Mouse (Mus musculus) kidney, adult 2 months (tissue): ENCODE results near the gene Opn1sw. TPM values are rescaled to one million over a fixed set of nuclear protein-coding genes. Genes with fewer than 3 reads are reported as not detected.

Experiments
- DNase-seq: peaks from one replicate; pipeline ENCODE4 v3.0.0; 2021
- H3K27ac ChIP-seq: fragments of 200-500 bp; 2 replicates; pipeline ENCODE4 v1.5.1; 2012; ENCODE audit warnings: low read depth, low read length, control low read depth, inconsistent platforms; ENCODE audit not compliant: insufficient read depth
- H3K27me3 ChIP-seq: fragments of 200-500 bp; replicated peaks from 2 replicates; pipeline ENCODE4 v1.6.1; 2012; ENCODE audit warnings: mild to moderate bottlenecking, moderate library complexity, low read length, inconsistent platforms; ENCODE audit not compliant: control insufficient read depth, insufficient read depth
- H3K36me3 ChIP-seq: fragments of 200-500 bp; 2 replicates; pipeline ENCODE4 v1.6.1; 2012; ENCODE audit warnings: mild to moderate bottlenecking, moderate library complexity, low read length, inconsistent platforms; ENCODE audit not compliant: control insufficient read depth, insufficient read depth
- H3K4me1 ChIP-seq: fragments of 200-500 bp; 2 replicates; pipeline ENCODE4 v1.6.1; 2011; ENCODE audit warnings: low read length; ENCODE audit not compliant: control insufficient read depth, insufficient read depth
- H3K4me3 ChIP-seq: fragments of 200-500 bp; 2 replicates; pipeline ENCODE4 v1.5.1; 2011; ENCODE audit warnings: mild to moderate bottlenecking, low read depth, low read length, control low read depth; ENCODE audit not compliant: insufficient read depth
- CTCF ChIP-seq: fragments of 200-500 bp; conservative IDR thresholded peaks from 2 replicates; pipeline ENCODE4 v1.5.1; 2011; ENCODE audit warnings: low read depth, mild to moderate bottlenecking, control low read depth, low read length, moderate library complexity, mixed read lengths; ENCODE audit not compliant: insufficient read depth, insufficient read length
- POLR2A ChIP-seq: fragments of 200-500 bp; IDR thresholded peaks from one replicate; pipeline ENCODE4 v1.6.1; 2011; ENCODE audit warnings: low read depth, low read length, control low read depth
- WGBS: fragments of 180-500 bp; shearing (Covaris S2); methylation state at CpG from one replicate; pipeline ENCODE4 v1.1.7; 2018; 5-methylcytosine and 5-hydroxymethylcytosine counted together
- polyA plus RNA-seq: library from polyadenylated mRNA; depleted of rRNA; stranded (reverse); fragments of >200 nt; gene quantifications from 2 replicates; pipeline ENCODE4 v1.2.3, GENCODE M21; 2012

Gene Opn1sw
- polyA plus RNA-seq, 1 experiment, result not detected

DNA sequence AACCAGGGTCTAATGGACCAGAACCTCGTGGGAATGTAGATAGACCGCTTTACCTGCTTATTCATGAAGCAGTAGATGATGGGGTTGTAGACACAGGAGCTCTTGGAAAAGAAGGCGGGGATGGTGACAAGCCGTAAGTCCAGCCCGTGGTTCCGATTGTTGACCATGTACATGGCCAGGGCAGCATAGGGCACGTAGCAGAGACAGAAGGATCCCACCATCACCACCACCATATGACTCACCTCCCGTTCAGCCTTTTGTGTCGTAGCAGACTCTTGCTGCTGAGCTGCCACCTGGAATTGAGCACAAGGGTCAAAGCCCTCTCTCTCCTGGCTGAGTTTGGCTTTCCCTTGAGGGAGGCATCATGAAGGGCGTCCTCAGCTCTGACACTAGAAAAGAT is 9.6 kb downstream of the Opn1sw start:
- DNase-seq, result no peak
- Histone ChIP-seq H3K4me1 (no peaks in the 10 kb centered on the region), H3K36me3 (peaks cover 5% of the 10 kb centered on the region), H3K27ac (no peak overlapping the region), H3K27me3 (no peaks in the 10 kb centered on the region), H3K4me3 (no peak overlapping the region)
- no peak for TF ChIP-seq POLR2A
- 91% methylated on average over 10 of the region's 10 CpGs for WGBS

GRCm38 (mm10) chr6:29377386-29377785 is 10.9 kb downstream of the Opn1sw start:
- no peaks in the 10 kb centered on the region for H3K4me1 ChIP-seq
- no peak for TF ChIP-seq CTCF
- TF ChIP-seq POLR2A, result no peak
- no peak for DNase-seq
- WGBS, result 91% methylated on average over 4 of the region's 4 CpGs
- H3K4me3 ChIP-seq, result no peak overlapping the region
- peaks cover 8% of the 10 kb centered on the region for H3K36me3 ChIP-seq
- H3K27ac ChIP-seq, result no peak overlapping the region
- no peaks in the 10 kb centered on the region for H3K27me3 ChIP-seq

- Histone ChIP-seq H3K4me3 (no peak overlapping the region), H3K36me3 (peaks cover 5% of the 10 kb centered on the region)
- 97% methylated on average over 1 of the region's 1 CpGs for WGBS
Measured at GRCm38 (mm10) chr6:29365277-29365676, 23.0 kb downstream of the Opn1sw start.

GRCm38 (mm10) chr6:29363129-29363515 is 25.1 kb downstream of the Opn1sw start:
- no peak overlapping the region for H3K27ac ChIP-seq

More at GRCm38 (mm10) chr6:29365277-29365676, 23.0 kb downstream of the Opn1sw start:
- H3K27me3 ChIP-seq, result no peaks in the 10 kb centered on the region
- H3K4me1 ChIP-seq, result no peaks in the 10 kb centered on the region
- no peak overlapping the region for H3K27ac ChIP-seq
- no peak for DNase-seq
- TF ChIP-seq POLR2A (no peak), CTCF (no peak)

GRCm38 (mm10) chr6:29362246-29363128 is 25.8 kb downstream of the Opn1sw start:
- Histone ChIP-seq H3K4me1 (no peaks in the 10 kb centered on the region), H3K27me3 (no peaks in the 10 kb centered on the region), H3K27ac (no peak overlapping the region), H3K36me3 (peaks cover 7% of the 10 kb centered on the region), H3K4me3 (no peak overlapping the region)
- DNase-seq, result peak; percentile 14
- peak; percentile 52 for TF ChIP-seq CTCF
- TF ChIP-seq POLR2A, result no peak
- 49% methylated on average over 7 of the region's 7 CpGs for WGBS

More at GRCm38 (mm10) chr6:29363129-29363515, 25.1 kb downstream of the Opn1sw start:
- 80% methylated on average over 3 of the region's 3 CpGs for WGBS
- DNase-seq, result no peak
- no peak overlapping the region for H3K4me3 ChIP-seq
- TF ChIP-seq CTCF (no peak), POLR2A (no peak)
- H3K36me3 ChIP-seq, result peaks cover 6% of the 10 kb centered on the region
- no peaks in the 10 kb centered on the region for H3K27me3 ChIP-seq
- H3K4me1 ChIP-seq, result no peaks in the 10 kb centered on the region

DNA sequence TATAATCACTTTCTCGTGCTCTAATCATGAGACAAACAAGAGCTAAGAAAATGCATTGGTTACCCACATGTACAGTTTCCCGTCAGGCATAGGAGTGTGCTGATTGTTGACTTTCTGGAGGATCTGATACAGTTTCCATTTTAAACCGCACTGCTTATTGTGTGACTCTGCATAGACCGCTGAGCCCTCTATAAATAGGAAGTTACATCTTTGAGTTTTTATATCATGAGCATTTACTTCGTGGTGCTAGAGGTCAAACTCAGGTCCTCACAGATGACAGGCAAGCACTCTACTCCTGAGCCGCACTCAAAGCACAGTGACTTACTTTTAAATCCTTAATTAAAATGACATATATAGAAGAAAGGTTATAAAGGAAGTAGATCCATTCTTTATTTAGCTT is 28.1 kb downstream of the Opn1sw start:
- no peak for TF ChIP-seq CTCF
- TF ChIP-seq POLR2A, result no peak
- Histone ChIP-seq H3K27me3 (no peaks in the 10 kb centered on the region), H3K4me1 (no peaks in the 10 kb centered on the region), H3K27ac (no peak overlapping the region), H3K36me3 (peaks cover 3% of the 10 kb centered on the region; the same call in 1 of the 2 replicates), H3K4me3 (no peak overlapping the region)
- no peak for DNase-seq
- WGBS, result 77% methylated on average over 6 of the region's 6 CpGs

- 91% methylated on average over 3 of the region's 3 CpGs for WGBS
- DNase-seq, result no peak
- Histone ChIP-seq H3K4me1 (no peaks in the 10 kb centered on the region; the same call in 1 of the 2 replicates), H3K4me3 (no peak overlapping the region), H3K27me3 (no peaks in the 10 kb centered on the region), H3K27ac (no peak overlapping the region), H3K36me3 (peaks cover 3% of the 10 kb centered on the region; the same call in 1 of the 2 replicates)
- TF ChIP-seq CTCF, result no peak
Measured at GRCm38 (mm10) chr6:29359386-29359785, 28.9 kb downstream of the Opn1sw start.

- TF ChIP-seq CTCF (no peak), POLR2A (no peak)
- DNase-seq, result no peak
- Histone ChIP-seq H3K4me3 (no peak overlapping the region), H3K27me3 (no peaks in the 10 kb centered on the region), H3K36me3 (no peaks in the 10 kb centered on the region), H3K27ac (no peak overlapping the region), H3K4me1 (peaks cover 3% of the 10 kb centered on the region; the same call in 1 of the 2 replicates)
- WGBS, result 55% methylated on average over 5 of the region's 5 CpGs
Measured at GRCm38 (mm10) chr6:29352816-29353215, 35.5 kb downstream of the Opn1sw start.
